Mouse (Mus musculus) macrophage (primary cell): ENCODE measurements around the gene Cox7b. TPM values are rescaled to one million over a fixed set of nuclear protein-coding genes. Genes with fewer than 3 reads are reported as not detected.

Experiments
- H3K27ac ChIP-seq: fragments of 350-480 bp; formaldehyde crosslinking; 2 replicates; pipeline ENCODE4 v1.9.0; 2021
- H3K36me3 ChIP-seq: fragments of 350-480 bp; formaldehyde crosslinking; 2 replicates; pipeline ENCODE4 v1.9.0; 2021; ENCODE audit errors: inconsistent target
- H3K4me3 ChIP-seq: fragments of 350-480 bp; formaldehyde crosslinking; 2 replicates; pipeline ENCODE4 v1.9.0; 2021; ENCODE audit errors: inconsistent target
- H3K79me2 ChIP-seq: fragments of 350-480 bp; formaldehyde crosslinking; 2 replicates; pipeline ENCODE4 v1.9.0; 2021; ENCODE audit errors: inconsistent target
- WGBS: methylation state at CpG from one replicate; pipeline ENCODE4 v1.1.7; 2026; ENCODE audit warnings: inconsistent platforms; ENCODE audit not compliant: missing documents; 5-methylcytosine and 5-hydroxymethylcytosine counted together
- polyA plus RNA-seq: library from polyadenylated mRNA; stranded (reverse); fragments of 250-400 nt; gene quantifications from 3 replicates; pipeline ENCODE4 v1.2.4, GENCODE M21; 2018; ENCODE audit warnings: inconsistent platforms

Gene Cox7b
- polyA plus RNA-seq, 1 experiment from 2014 or later: 110 TPM

- peaks cover 100% of the 10 kb centered on the region for H3K79me2 ChIP-seq
- H3K27ac ChIP-seq: no peak overlapping the region
- 94% methylated on average over 3 of the region's 3 CpGs for WGBS
- H3K4me3 ChIP-seq: no peak overlapping the region
- no peaks in the 10 kb centered on the region for H3K36me3 ChIP-seq
These were observed 21.8 kb downstream of the Cox7b start for GRCm38 (mm10) chrX:106037185-106037752.

- H3K36me3 ChIP-seq: no peaks in the 10 kb centered on the region
- H3K4me3 ChIP-seq: no peak overlapping the region
- WGBS: 27% methylated on average over 7 of the region's 8 CpGs
- H3K79me2 ChIP-seq: peaks cover 97% of the 10 kb centered on the region
- no peak overlapping the region for H3K27ac ChIP-seq
These were observed 28.5 kb downstream of the Cox7b start for GRCm38 (mm10) chrX:106043863-106044617.

GRCm38 (mm10) chrX:106045455-106045854, 30.0 kb downstream of the Cox7b start:
- peaks cover 97% of the 10 kb centered on the region for H3K79me2 ChIP-seq
- WGBS: 84% methylated on average over 2 of the region's 2 CpGs
- no peak overlapping the region for H3K27ac ChIP-seq
- H3K4me3 ChIP-seq: no peak overlapping the region
- H3K36me3 ChIP-seq: no peaks in the 10 kb centered on the region

- H3K36me3 ChIP-seq: no peaks in the 10 kb centered on the region
- WGBS: 82% methylated on average over 8 of the region's 9 CpGs
- peaks cover 97% of the 10 kb centered on the region for H3K79me2 ChIP-seq
- H3K4me3 ChIP-seq: no peak overlapping the region
- no peak overlapping the region for H3K27ac ChIP-seq
These were observed 30.4 kb downstream of the Cox7b start for GRCm38 (mm10) chrX:106045928-106046327.

- Histone ChIP-seq H3K79me2 (peaks cover 97% of the 10 kb centered on the region), H3K27ac (no peak overlapping the region), H3K36me3 (no peaks in the 10 kb centered on the region), H3K4me3 (no peak overlapping the region)
- WGBS: 100% methylated on average over 1 of the region's 1 CpGs
These were observed 32.7 kb downstream of the Cox7b start for GRCm38 (mm10) chrX:106048191-106048590.

Other genes starting within 250 kb of the Cox7b start
- 37.2 to 43.0 TPM (median 39.2 TPM) in 3 replicates for gene Atrx, start 86.3 kb upstream of the Cox7b start, polyA plus RNA-seq
- gene Magt1, start 3.8 kb upstream of the Cox7b start, polyA plus RNA-seq: 39.1 to 52.0 TPM (median 40.0 TPM) in 3 replicates
- gene Atp7a, start 11.6 kb downstream of the Cox7b start, polyA plus RNA-seq: 13.6 to 26.1 TPM (median 17.4 TPM) in 3 replicates
- 156 to 374 TPM (median 283 TPM) in 3 replicates for gene Tlr13, start 127.5 kb downstream of the Cox7b start, polyA plus RNA-seq
- 180 to 539 TPM (median 250 TPM) in 3 replicates for gene Pgk1, start 171.4 kb downstream of the Cox7b start, polyA plus RNA-seq
- gene Taf9b, start 205.5 kb downstream of the Cox7b start, polyA plus RNA-seq: 11.9 to 22.7 TPM (median 13.2 TPM) in 3 replicates
- gene Fnd3c2, start 239.7 kb downstream of the Cox7b start, polyA plus RNA-seq: not detected in 3 replicates